Mouse (Mus musculus) natural killer cell, adult 2 months (primary cell): ENCODE results near the gene Arid5b.

Experiments used
- DNase-seq, 2 experiments: peaks; one replicate each; pipeline ENCODE4 v3.0.0; 2022; ENCODE audit warnings: low spot score in 2 of 2

The Arid5b gene

DNA sequence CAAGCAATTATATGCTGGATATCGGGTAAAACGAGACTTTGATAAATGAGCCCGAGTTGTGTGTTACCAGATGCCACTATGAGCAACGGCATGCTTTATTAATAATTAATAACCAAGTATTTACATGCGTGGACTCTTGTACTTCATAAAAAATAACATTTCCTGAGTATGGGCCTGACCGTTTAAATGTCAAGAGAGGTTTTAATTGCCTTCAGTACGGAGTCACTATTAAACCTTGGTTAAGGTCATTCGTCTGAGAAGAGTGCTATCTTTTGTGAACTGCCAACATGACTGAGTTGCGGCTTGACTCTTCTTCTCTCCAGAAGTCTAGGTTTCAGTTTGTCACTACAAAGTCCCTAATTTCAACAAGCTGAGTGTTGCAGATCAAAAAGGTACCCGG lies 8.8 kb downstream of the Arid5b start:
- DNase-seq: no peak

- no peak for DNase-seq
These were observed 9.9 kb downstream of the Arid5b start for GRCm38 (mm10) chr10:68268629-68269028.

- no peak for DNase-seq
These were observed 14.4 kb downstream of the Arid5b start for GRCm38 (mm10) chr10:68263969-68264688.

DNA sequence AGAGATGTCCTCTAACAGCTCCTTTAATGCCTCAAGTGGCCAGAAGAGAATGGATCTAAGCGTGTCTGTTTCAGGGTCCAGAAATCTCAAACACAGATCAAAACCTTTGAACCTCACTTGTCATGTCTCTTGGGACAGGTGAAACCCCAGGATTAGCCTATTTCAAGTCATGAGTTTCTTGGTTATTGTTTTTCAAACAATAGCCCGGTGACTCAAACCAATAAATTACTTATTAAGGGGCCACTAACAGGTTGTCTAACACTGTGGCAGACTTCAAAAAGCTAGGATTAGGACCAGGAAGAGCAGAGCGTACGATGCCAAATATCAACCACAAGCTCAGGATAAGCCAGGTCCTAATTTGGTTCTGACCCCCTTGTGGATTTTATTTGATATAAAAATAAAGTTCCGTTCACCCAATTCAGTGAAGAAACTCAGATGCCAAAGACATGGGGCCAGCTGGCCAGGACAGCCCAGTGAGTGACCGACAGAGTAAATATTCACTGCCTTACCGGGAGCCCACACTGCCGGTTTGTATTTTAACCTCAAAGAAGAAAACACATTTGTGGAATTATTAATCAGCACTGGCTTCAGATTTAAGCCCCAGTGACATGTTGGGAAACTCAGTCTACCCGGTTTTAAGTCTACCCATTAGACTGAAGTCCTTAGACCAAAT lies 15.1 kb downstream of the Arid5b start:
- no peak for DNase-seq

- DNase-seq: no peak
These were observed 18.9 kb downstream of the Arid5b start for GRCm38 (mm10) chr10:68259601-68260000.

- DNase-seq: no peak
These were observed 21.0 kb downstream of the Arid5b start for GRCm38 (mm10) chr10:68257358-68258056.

DNA sequence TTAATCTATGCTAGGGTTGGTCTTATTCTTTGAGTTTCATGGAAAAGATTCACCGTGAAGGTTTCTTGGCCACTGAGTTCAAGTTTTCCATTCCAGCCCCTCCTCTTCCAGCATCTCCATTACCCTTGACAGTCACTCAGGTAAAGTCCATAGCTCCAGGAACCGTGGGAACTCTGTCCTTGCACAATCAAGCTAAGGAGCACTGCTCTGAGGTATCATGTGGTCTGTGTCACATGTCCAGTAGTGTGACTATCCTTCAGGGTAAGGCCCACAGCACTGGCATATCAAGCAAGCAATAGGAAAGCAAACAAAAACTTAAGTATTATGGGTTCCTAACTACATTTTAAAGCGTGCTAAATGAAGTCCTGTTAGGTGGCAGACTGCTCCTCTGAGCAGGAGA lies 22.4 kb downstream of the Arid5b start:
- DNase-seq: no peak

DNA sequence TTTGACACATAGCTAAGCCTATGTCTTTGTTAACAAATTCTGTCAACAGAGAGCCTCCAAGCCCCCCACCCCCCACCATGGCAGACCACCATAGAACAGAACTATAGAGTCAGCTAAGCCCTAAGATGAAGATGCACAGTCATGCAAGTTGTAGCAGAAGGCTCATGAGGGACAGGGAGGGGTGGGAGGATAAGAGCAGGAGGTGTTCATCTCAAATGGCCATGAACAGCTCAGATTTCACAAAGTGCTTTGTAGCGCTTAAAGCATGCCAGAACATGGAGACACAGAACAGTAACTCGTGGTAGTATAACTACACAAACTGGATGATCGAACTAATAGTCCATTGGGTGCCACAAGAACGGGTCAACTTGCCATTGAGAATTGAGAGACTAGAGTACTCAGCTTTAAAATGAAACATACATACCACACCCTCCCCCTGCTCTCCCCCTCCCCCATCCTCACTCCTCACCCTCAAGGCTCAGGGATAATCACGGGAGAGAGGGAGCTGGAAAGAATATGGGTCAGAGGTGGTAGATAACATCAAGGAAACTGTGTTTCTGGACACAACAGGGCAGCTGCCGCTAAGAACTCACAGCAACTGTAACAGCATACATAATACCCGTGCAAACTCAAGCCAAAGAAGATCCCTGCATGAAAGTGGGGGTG lies 25.0 kb downstream of the Arid5b start:
- DNase-seq: no peak

DNA sequence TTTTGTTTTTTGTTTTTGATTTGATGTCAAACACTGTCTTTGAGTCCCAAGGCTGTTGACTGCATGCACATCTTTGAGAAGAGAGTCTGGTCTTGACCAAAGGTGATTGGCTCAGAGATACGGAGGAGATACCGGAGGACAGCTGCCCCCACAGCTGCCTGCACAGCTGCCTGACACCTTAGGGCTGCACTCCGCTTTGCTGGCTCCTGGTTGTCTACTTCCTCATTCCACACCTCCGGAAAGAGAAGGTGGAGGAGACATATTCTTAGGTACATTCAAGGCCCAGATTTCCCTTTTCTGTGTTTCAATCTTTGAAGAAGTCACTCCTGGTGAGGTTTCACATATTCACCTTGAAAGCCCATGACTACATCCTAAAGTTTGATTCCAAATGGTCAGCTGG lies 25.9 kb downstream of the Arid5b start:
- DNase-seq: no peak

- peak; percentile 47 to 67 for DNase-seq
These were observed 29.2 kb downstream of the Arid5b start for GRCm38 (mm10) chr10:68249355-68249782.

GRCm38 (mm10) chr10:68248281-68249015 lies 30.1 kb downstream of the Arid5b start:
- no peak for DNase-seq

GRCm38 (mm10) chr10:68247490-68248280 lies 30.9 kb downstream of the Arid5b start:
- no peak for DNase-seq

- DNase-seq: no peak
These were observed 31.8 kb downstream of the Arid5b start for GRCm38 (mm10) chr10:68246603-68247247.

DNA sequence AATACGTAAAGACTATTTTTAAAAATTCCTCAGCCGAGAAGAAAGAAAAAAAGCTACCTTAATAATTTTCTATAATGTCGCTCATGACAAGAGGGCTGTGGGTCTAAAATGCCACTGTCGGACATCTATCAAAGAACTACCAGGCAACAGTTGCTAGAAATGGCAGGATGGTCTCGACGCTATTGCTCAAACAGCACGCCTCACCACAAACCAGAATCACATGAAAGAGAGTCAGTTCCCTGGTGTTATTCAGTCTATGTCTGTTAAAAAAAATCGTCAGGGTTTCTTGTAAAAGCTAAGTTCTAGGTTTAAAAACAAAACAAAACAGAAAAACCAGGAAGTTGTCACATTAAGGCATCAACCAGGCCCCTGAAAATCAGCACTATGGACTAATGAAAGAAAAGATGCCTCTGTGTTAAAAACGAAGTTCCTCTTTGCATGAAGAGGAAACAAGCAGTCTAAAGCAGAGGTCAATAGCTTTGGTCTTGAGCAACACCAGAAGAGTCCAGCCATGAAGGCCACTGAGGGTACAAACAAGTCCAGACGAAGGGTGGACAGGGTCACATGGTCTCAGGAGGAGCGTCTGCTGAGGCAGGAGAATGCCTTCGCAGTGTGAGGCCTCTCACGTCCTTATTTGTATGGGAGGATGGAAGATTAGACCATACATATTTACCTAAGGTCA lies 37.6 kb downstream of the Arid5b start:
- DNase-seq: peak; percentile 76 to 77

DNA sequence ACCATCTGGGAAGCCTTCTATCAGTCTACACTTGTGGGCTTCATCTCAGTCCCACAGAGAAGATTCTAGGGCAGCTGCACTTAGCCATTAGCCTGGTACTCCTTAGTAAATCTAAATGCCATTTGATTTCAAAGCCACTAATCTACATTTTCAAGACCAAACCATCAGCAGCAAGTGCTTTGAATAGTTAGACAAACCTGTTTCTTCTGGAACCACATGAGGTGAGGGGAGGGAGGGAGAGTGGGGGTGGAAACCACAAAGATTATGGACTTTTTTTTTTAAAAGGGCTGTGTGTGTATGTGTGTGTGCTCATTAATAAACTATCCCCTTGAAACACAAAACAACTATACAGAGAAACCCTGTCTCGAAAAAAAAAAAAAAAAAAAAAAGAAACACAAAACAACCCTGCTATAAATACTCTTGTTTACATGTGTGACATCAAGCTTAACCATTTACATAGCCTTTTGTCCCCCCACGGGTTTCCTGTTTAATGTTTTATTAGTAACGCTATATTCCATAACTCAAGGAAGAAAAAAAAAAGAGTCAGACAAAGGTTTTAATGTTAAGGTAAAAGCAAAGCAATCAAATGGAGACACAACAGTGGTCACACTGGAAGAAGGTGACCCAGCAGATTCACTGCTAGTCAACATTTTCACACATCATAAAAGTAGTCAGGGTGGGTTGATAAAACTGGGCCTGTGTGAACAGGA lies 38.3 kb downstream of the Arid5b start:
- DNase-seq: peak; percentile 15 to 21

DNA sequence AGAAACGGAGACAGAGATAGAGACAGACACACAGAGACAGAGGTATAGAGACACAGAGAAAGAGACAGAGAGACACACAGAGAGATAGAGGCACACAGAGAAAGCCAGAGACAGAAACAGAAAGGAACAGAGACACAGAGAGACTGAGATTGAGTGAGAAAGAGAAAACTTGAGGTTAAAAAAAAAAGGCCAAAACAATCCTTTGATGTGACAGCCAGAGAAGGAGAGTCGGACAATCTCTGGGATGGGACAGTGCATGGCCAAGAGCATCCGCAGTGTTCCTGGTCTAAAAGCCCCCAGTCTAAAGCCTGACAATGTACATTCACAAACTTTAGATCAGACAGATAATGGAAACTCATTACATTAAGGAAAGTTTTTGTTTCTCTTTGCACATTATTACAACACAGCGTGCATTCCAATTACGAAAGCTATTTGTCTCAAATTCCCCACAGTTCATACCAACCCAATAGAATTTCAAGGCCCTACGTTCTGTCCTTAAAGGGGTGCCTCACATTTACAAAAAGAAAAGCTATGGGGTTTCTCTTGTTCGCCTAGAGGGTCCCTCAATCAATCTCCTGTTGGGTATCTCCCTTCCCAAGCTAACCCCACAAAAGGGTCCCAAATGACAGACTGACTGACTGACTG lies 39.0 kb downstream of the Arid5b start:
- DNase-seq: no peak

GRCm38 (mm10) chr10:68238707-68239425 lies 39.7 kb downstream of the Arid5b start:
- DNase-seq: peak; percentile 22 to 29

GRCm38 (mm10) chr10:68238182-68238581 lies 40.4 kb downstream of the Arid5b start:
- DNase-seq: no peak
